ENCODE assay signal across 8 mouse cellular contexts in the genomic region with DNA sequence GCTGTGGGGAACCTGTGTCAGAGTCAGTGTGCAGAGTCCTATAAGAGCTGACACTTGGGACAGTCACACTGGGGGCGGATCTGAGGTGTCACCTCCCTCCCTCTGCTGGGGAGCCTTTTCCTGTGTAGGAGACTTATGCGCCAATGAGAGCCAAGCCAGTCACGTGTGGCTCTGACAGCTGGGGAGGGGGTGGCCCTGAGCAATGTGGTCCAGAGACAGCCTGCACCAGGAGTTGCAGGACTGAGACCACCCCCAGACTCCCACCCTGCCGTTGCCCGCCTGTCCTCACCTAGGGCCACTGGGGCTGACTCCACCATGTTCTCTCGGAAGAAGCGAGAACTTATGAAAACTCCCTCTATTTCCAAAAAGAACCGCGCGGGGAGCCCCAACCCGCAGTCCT. TPM values are rescaled to one million over a fixed set of nuclear protein-coding genes. Genes with fewer than 3 reads are reported as not detected.
DNase-seq lines count a peak whose midpoint lies in the region; ATAC-seq lines count a peak whose summit lies in the region.

A gene (plus strand): TSS at position 143 of the 400 bp plus-strand sequence.

- WGBS in forebrain, embryonic 13.5 days: 72% methylated on average over 11 of the region's 11 CpGs
- 72% methylated on average over 11 of the region's 11 CpGs for WGBS in midbrain, embryonic 11.5 days

- no peak within 1 kb of the TSS for H3K27ac ChIP-seq in forebrain, embryonic 13.5 days
- H3K27ac ChIP-seq in midbrain, embryonic 11.5 days (ENCODE audit: low read depth, low read length): no peak within 1 kb of the TSS

- H3K27me3 ChIP-seq in erythroblast, embryonic 14.5 days (ENCODE audit: control insufficient read depth): peaks cover 20% of the 10 kb centered on the region
- peaks cover 86% of the 10 kb centered on the region for H3K27me3 ChIP-seq in forebrain, embryonic 13.5 days
- H3K27me3 ChIP-seq in midbrain, embryonic 11.5 days (ENCODE audit: control insufficient read depth, insufficient read depth, low read length): peaks cover 46% of the 10 kb centered on the region

- H3K4me1 ChIP-seq in erythroblast, embryonic 14.5 days (ENCODE audit: control insufficient read depth): peaks cover 74% of the 10 kb centered on the region
- peaks cover 8% of the 10 kb centered on the region for H3K4me1 ChIP-seq in forebrain, embryonic 13.5 days
- H3K4me1 ChIP-seq in midbrain, embryonic 11.5 days (ENCODE audit: control insufficient read depth, insufficient read depth, low read length): peaks cover 6% of the 10 kb centered on the region; the same call in 1 of the 2 replicates

- ATAC-seq in forebrain, embryonic 13.5 days: no peak
- no peak for ATAC-seq in midbrain, embryonic 11.5 days (ENCODE audit: low FRiP score)

- H3K9ac ChIP-seq in forebrain, embryonic 13.5 days: no peak within 1 kb of the TSS
- H3K9ac ChIP-seq in midbrain, embryonic 11.5 days (ENCODE audit: low read length): no peak within 1 kb of the TSS

- H3K36me3 ChIP-seq in erythroblast, embryonic 14.5 days (ENCODE audit: control insufficient read depth): peaks cover 71% of the 10 kb centered on the region
- H3K36me3 ChIP-seq in forebrain, embryonic 13.5 days (ENCODE audit: poor library complexity, severe bottlenecking): peaks cover 6% of the 10 kb centered on the region; the same call in 1 of the 2 replicates
- no peaks in the 10 kb centered on the region for H3K36me3 ChIP-seq in midbrain, embryonic 11.5 days (ENCODE audit: control insufficient read depth, insufficient read depth, low read length)

- H3K9me3 ChIP-seq in erythroblast, embryonic 14.5 days (ENCODE audit: control insufficient read depth, low read length): peaks cover 4% of the 10 kb centered on the region
- H3K9me3 ChIP-seq in forebrain, embryonic 13.5 days (replicated peaks): 0 out of 2 replicates have a peak, but pooled peaks cover 5% of the 10 kb centered on the region
- no peaks in the 10 kb centered on the region for H3K9me3 ChIP-seq in midbrain, embryonic 11.5 days (ENCODE audit: control insufficient read depth, low read length)

- DNase-seq in heart, adult 11 months: peak; percentile 98
- DNase-seq in heart, postnatal 4 days: no peak
- peak; percentile 81 to 82 for DNase-seq in lung, adult 18-20 months
- peak; percentile 94 for DNase-seq in spleen, postnatal 36 days (ENCODE audit: low spot score in 2 of 2)
- DNase-seq in ovary, postnatal 10 days (ENCODE audit: low spot score): no peak
- DNase-seq in midbrain, embryonic 11.5 days (ENCODE audit: low spot score, missing footprints): no peak

- H3K4me3 ChIP-seq in erythroblast, embryonic 14.5 days (replicated peaks): peak within 1 kb of the TSS; percentile 65
- no peak within 1 kb of the TSS for H3K4me3 ChIP-seq in forebrain, embryonic 13.5 days
- no peak within 1 kb of the TSS for H3K4me3 ChIP-seq in midbrain, embryonic 11.5 days (ENCODE audit: low read depth, low read length)

- H3K4me2 ChIP-seq in forebrain, embryonic 13.5 days: no peak within 1 kb of the TSS
- H3K4me2 ChIP-seq in midbrain, embryonic 11.5 days: no peak within 1 kb of the TSS

RNA-seq across cellular contexts. Expression of the gene that starts here (rescaled TPM):
- 1 to 10 TPM; 4.0 to 4.1 TPM for total RNA-seq in heart, postnatal 4 days (2021)
- polyA plus RNA-seq in erythroblast, embryonic 14.5 days (2012): 1.5 and 1.7 TPM in 2 replicates
- 1.2 and 1.3 TPM in 2 replicates for polyA plus RNA-seq in forebrain, embryonic 13.5 days (2015; fragmentation: Nextera tagmentation; extraction: Ambion mirVana)
- polyA plus RNA-seq in midbrain, embryonic 11.5 days (2014; fragmentation: Nextera tagmentation; extraction: Ambion mirVana): 3.6 and 3.8 TPM in 2 replicates

Comparison
In these comparisons a context has a peak if more than half of its experiments do, and no peak if none do; other contexts are left out.
1. DNase-seq: peak in heart, adult 11 months (single experiment), lung, adult 18-20 months (2 of 2) and spleen, postnatal 36 days (2 of 2); none in heart, postnatal 4 days (single experiment), ovary, postnatal 10 days (single experiment) and midbrain, embryonic 11.5 days (single experiment).